Mouse (Mus musculus): Measurements from ENCODE around the gene Katna1. TPM values are rescaled to one million over a fixed set of nuclear protein-coding genes. Genes with fewer than 3 reads are reported as not detected.
A peak's percentile ranks its signal among the peaks of the same experiment; 100 is the strongest.
"Not testable (repeated sequence)": the region's sequence is repeated elsewhere in the genome, so short reads cannot be mapped to it uniquely, and the experiment has no call there.

The Katna1 gene
- polyA plus RNA-seq, 1 experiment from 2014 or later, result 26.2 TPM

GRCm38 (mm10) chr10:7712506-7712905 lies 13.3 kb upstream of the Katna1 start:
- 94% methylated on average over 13 of the region's 13 CpGs for WGBS
- Histone ChIP-seq H3K4me2 (ENCODE audit: low read length) (no peak overlapping the region), H3K4me3 (ENCODE audit: low read length) (no peak overlapping the region), H3K36me3 (ENCODE audit: control insufficient read depth, insufficient read depth, low read length) (peaks cover 17% of the 10 kb centered on the region), H3K4me1 (ENCODE audit: control insufficient read depth, insufficient read depth, low read depth, low read length) (no peaks in the 10 kb centered on the region), H3K27me3 (replicated peaks; ENCODE audit: control insufficient read depth, insufficient read depth, low read length) (no peaks in the 10 kb centered on the region), H3K27ac (ENCODE audit: low read depth, low read length) (no peak overlapping the region), H3K9me3 (ENCODE audit: control insufficient read depth, low read length) (no peaks in the 10 kb centered on the region), H3K9ac (ENCODE audit: low read depth, low read length) (no peak overlapping the region)
- ATAC-seq, result no peak

- no peak overlapping the region for H3K4me2 ChIP-seq (ENCODE audit: low read length)
- 73% methylated on average over 7 of the region's 7 CpGs for WGBS
- ATAC-seq, result no peak
- H3K9ac ChIP-seq (ENCODE audit: low read depth, low read length), result no peak overlapping the region
- H3K4me3 ChIP-seq (ENCODE audit: low read length), result no peak overlapping the region
- H3K9me3 ChIP-seq (ENCODE audit: control insufficient read depth, low read length), result no peaks in the 10 kb centered on the region
- no peak overlapping the region for H3K27ac ChIP-seq (ENCODE audit: low read depth, low read length)
- H3K27me3 ChIP-seq (replicated peaks; ENCODE audit: control insufficient read depth, insufficient read depth, low read length), result no peaks in the 10 kb centered on the region
- no peaks in the 10 kb centered on the region for H3K4me1 ChIP-seq (ENCODE audit: control insufficient read depth, insufficient read depth, low read depth, low read length)
- H3K36me3 ChIP-seq (ENCODE audit: control insufficient read depth, insufficient read depth, low read length), result peaks cover 15% of the 10 kb centered on the region
Observed at GRCm38 (mm10) chr10:7715056-7715455, 10.7 kb upstream of the Katna1 start.

GRCm38 (mm10) chr10:7726501-7726812 lies 657 bp downstream of the Katna1 start:
- WGBS, result 0% methylated on average over 8 of the region's 8 CpGs
- Histone ChIP-seq H3K36me3 (ENCODE audit: control insufficient read depth, insufficient read depth, low read length) (no peaks in the 10 kb centered on the region), H3K4me3 (ENCODE audit: low read length) (peak overlapping the region; percentile 88), H3K27me3 (replicated peaks; ENCODE audit: control insufficient read depth, insufficient read depth, low read length) (no peaks in the 10 kb centered on the region), H3K4me2 (ENCODE audit: low read length) (peak overlapping the region; percentile 93), H3K27ac (ENCODE audit: low read depth, low read length) (peak overlapping the region; percentile 84; the same call in 1 of the 2 replicates), H3K4me1 (ENCODE audit: control insufficient read depth, insufficient read depth, low read depth, low read length) (peaks cover 9% of the 10 kb centered on the region), H3K9me3 (ENCODE audit: control insufficient read depth, low read length) (no peaks in the 10 kb centered on the region), H3K9ac (ENCODE audit: low read depth, low read length) (peak overlapping the region; percentile 78)
- no peak for ATAC-seq

- 27% methylated on average over 3 of the region's 3 CpGs for WGBS
- Histone ChIP-seq H3K9me3 (ENCODE audit: control insufficient read depth, low read length) (no peaks in the 10 kb centered on the region), H3K27ac (ENCODE audit: low read depth, low read length) (no peak overlapping the region), H3K4me1 (ENCODE audit: control insufficient read depth, insufficient read depth, low read depth, low read length) (peaks cover 9% of the 10 kb centered on the region), H3K36me3 (ENCODE audit: control insufficient read depth, insufficient read depth, low read length) (no peaks in the 10 kb centered on the region), H3K4me2 (ENCODE audit: low read length) (peak overlapping the region; percentile 93), H3K9ac (ENCODE audit: low read depth, low read length) (no peak overlapping the region), H3K4me3 (ENCODE audit: low read length) (peak overlapping the region; percentile 88), H3K27me3 (replicated peaks; ENCODE audit: control insufficient read depth, insufficient read depth, low read length) (no peaks in the 10 kb centered on the region)
- ATAC-seq, result no peak
Observed at GRCm38 (mm10) chr10:7727011-7727410, 1.2 kb downstream of the Katna1 start.

GRCm38 (mm10) chr10:7731582-7731981 lies 5.8 kb downstream of the Katna1 start:
- Histone ChIP-seq H3K4me3 (ENCODE audit: low read length) (no peak overlapping the region), H3K27ac (ENCODE audit: low read depth, low read length) (no peak overlapping the region), H3K9ac (ENCODE audit: low read depth, low read length) (no peak overlapping the region)

GRCm38 (mm10) chr10:7737122-7737521 lies 11.3 kb downstream of the Katna1 start:
- Histone ChIP-seq H3K4me3 (ENCODE audit: low read length) (no peak overlapping the region), H3K4me1 (ENCODE audit: control insufficient read depth, insufficient read depth, low read depth, low read length) (no peaks in the 10 kb centered on the region), H3K9ac (ENCODE audit: low read depth, low read length) (no peak overlapping the region), H3K4me2 (ENCODE audit: low read length) (no peak overlapping the region), H3K27ac (ENCODE audit: low read depth, low read length) (no peak overlapping the region), H3K27me3 (replicated peaks; ENCODE audit: control insufficient read depth, insufficient read depth, low read length) (no peaks in the 10 kb centered on the region), H3K9me3 (ENCODE audit: control insufficient read depth, low read length) (no peaks in the 10 kb centered on the region), H3K36me3 (ENCODE audit: control insufficient read depth, insufficient read depth, low read length) (no peaks in the 10 kb centered on the region)
- peak; percentile 60; the same call in 1 of the 2 replicates for ATAC-seq

More at GRCm38 (mm10) chr10:7731582-7731981, 5.8 kb downstream of the Katna1 start:
- Histone ChIP-seq H3K4me1 (ENCODE audit: control insufficient read depth, insufficient read depth, low read depth, low read length) (peaks cover 6% of the 10 kb centered on the region), H3K9me3 (ENCODE audit: control insufficient read depth, low read length) (no peaks in the 10 kb centered on the region), H3K36me3 (ENCODE audit: control insufficient read depth, insufficient read depth, low read length) (no peaks in the 10 kb centered on the region), H3K27me3 (replicated peaks; ENCODE audit: control insufficient read depth, insufficient read depth, low read length) (no peaks in the 10 kb centered on the region), H3K4me2 (ENCODE audit: low read length) (no peak overlapping the region)
- ATAC-seq, result no peak

GRCm38 (mm10) chr10:7737914-7738313 lies 12.1 kb downstream of the Katna1 start:
- Histone ChIP-seq H3K4me3 (ENCODE audit: low read length) (no peak overlapping the region), H3K4me1 (ENCODE audit: control insufficient read depth, insufficient read depth, low read depth, low read length) (no peaks in the 10 kb centered on the region), H3K36me3 (ENCODE audit: control insufficient read depth, insufficient read depth, low read length) (no peaks in the 10 kb centered on the region), H3K27ac (ENCODE audit: low read depth, low read length) (no peak overlapping the region), H3K4me2 (ENCODE audit: low read length) (no peak overlapping the region), H3K9ac (ENCODE audit: low read depth, low read length) (no peak overlapping the region), H3K9me3 (ENCODE audit: control insufficient read depth, low read length) (no peaks in the 10 kb centered on the region), H3K27me3 (replicated peaks; ENCODE audit: control insufficient read depth, insufficient read depth, low read length) (no peaks in the 10 kb centered on the region)
- WGBS, result 79% methylated on average over 3 of the region's 3 CpGs
- no peak for ATAC-seq

GRCm38 (mm10) chr10:7745528-7745927 lies 19.7 kb downstream of the Katna1 start:
- H3K9ac ChIP-seq (ENCODE audit: low read depth, low read length); H3K4me2 ChIP-seq (ENCODE audit: low read length); H3K27ac ChIP-seq (ENCODE audit: low read depth, low read length); H3K27me3 ChIP-seq (replicated peaks; ENCODE audit: control insufficient read depth, insufficient read depth, low read length); H3K9me3 ChIP-seq (ENCODE audit: control insufficient read depth, low read length); ATAC-seq; H3K4me1 ChIP-seq (ENCODE audit: control insufficient read depth, insufficient read depth, low read depth, low read length); H3K4me3 ChIP-seq (ENCODE audit: low read length): not testable (repeated sequence)
- H3K36me3 ChIP-seq (ENCODE audit: control insufficient read depth, insufficient read depth, low read length), result peaks cover 15% of the 10 kb centered on the region; the same call in 1 of the 2 replicates
- WGBS, result 94% methylated on average over 6 of the region's 6 CpGs

- no peaks in the 10 kb centered on the region for H3K4me1 ChIP-seq (ENCODE audit: control insufficient read depth, insufficient read depth, low read depth, low read length)
- no peak overlapping the region for H3K27ac ChIP-seq (ENCODE audit: low read depth, low read length)
- H3K4me3 ChIP-seq (ENCODE audit: low read length), result no peak overlapping the region
- no peak overlapping the region for H3K9ac ChIP-seq (ENCODE audit: low read depth, low read length)
- no peak overlapping the region for H3K4me2 ChIP-seq (ENCODE audit: low read length)
- 92% methylated on average over 6 of the region's 6 CpGs for WGBS
- H3K9me3 ChIP-seq (ENCODE audit: control insufficient read depth, low read length), result no peaks in the 10 kb centered on the region
- H3K27me3 ChIP-seq (replicated peaks; ENCODE audit: control insufficient read depth, insufficient read depth, low read length), result no peaks in the 10 kb centered on the region
- ATAC-seq, result no peak
- peaks cover 19% of the 10 kb centered on the region for H3K36me3 ChIP-seq (ENCODE audit: control insufficient read depth, insufficient read depth, low read length)
Observed at GRCm38 (mm10) chr10:7748752-7749151, 23.0 kb downstream of the Katna1 start.

GRCm38 (mm10) chr10:7757544-7757943 lies 31.7 kb downstream of the Katna1 start:
- no peak overlapping the region for H3K9ac ChIP-seq (ENCODE audit: low read depth, low read length)
- no peak overlapping the region for H3K4me3 ChIP-seq (ENCODE audit: low read length)
- H3K9me3 ChIP-seq (ENCODE audit: control insufficient read depth, low read length), result no peaks in the 10 kb centered on the region
- WGBS, result 95% methylated on average over 2 of the region's 2 CpGs
- no peak overlapping the region for H3K27ac ChIP-seq (ENCODE audit: low read depth, low read length)
- H3K4me2 ChIP-seq (ENCODE audit: low read length), result no peak overlapping the region
- H3K36me3 ChIP-seq (ENCODE audit: control insufficient read depth, insufficient read depth, low read length), result peaks cover 32% of the 10 kb centered on the region
- no peak for ATAC-seq
- H3K4me1 ChIP-seq (ENCODE audit: control insufficient read depth, insufficient read depth, low read depth, low read length), result no peaks in the 10 kb centered on the region
- H3K27me3 ChIP-seq (replicated peaks; ENCODE audit: control insufficient read depth, insufficient read depth, low read length), result no peaks in the 10 kb centered on the region

Data from hindbrain, embryonic 16.5 days (tissue).